Mouse (Mus musculus): Measurements from ENCODE around the gene Spint3. TPM values are rescaled to one million over a fixed set of nuclear protein-coding genes. Genes with fewer than 3 reads are reported as not detected.
"Not testable (repeated sequence)": the region's sequence is repeated elsewhere in the genome, so short reads cannot be mapped to it uniquely, and the experiment has no call there.

Spint3 gene
- polyA plus RNA-seq (2012; ENCODE audit: insufficient read depth, insufficient read length, missing spikeins) = not detected in 2 replicates

GRCm38 (mm10) chr2:164573359-164573758 lies at the start of gene Spint3:
TSS of gene Spint3 (minus strand) at chr2:164573459.
- not testable (repeated sequence) for H3K4me1 ChIP-seq (ENCODE audit: control insufficient read depth, insufficient read depth, insufficient read length, low read length); H3K27ac ChIP-seq (replicated peaks; ENCODE audit: low read depth, low read length); H3K4me3 ChIP-seq (ENCODE audit: insufficient read depth, low read depth, low read length)

DNA sequence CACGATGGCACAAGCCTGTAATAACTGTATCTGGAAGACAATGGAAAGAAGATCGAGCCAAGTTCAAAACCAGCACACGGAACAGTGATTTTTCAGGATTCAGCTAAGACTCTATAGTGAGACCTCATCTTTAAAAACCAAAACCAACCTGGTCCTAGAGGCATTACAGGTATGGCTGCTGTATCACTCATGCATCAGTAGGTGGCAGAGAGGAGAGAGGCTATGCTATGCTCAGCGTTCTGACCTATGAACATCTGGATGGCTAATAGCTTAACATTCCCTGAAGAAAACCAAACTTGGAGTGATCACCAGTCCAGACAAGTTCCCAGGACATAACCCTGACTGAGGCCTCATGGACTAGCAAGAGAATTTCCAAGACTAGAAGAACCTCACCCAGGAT lies 48.5 kb upstream of the Spint3 start:
- Histone ChIP-seq H3K27ac (replicated peaks; ENCODE audit: low read depth, low read length) (no peak overlapping the region), H3K4me3 (ENCODE audit: insufficient read depth, low read depth, low read length) (no peak overlapping the region), H3K4me1 (ENCODE audit: control insufficient read depth, insufficient read depth, insufficient read length, low read length) (no peaks in the 10 kb centered on the region)

GRCm38 (mm10) chr2:164619050-164619449 lies 45.8 kb upstream of the Spint3 start:
- H3K4me3 ChIP-seq (ENCODE audit: insufficient read depth, low read depth, low read length) = no peak overlapping the region

DNA sequence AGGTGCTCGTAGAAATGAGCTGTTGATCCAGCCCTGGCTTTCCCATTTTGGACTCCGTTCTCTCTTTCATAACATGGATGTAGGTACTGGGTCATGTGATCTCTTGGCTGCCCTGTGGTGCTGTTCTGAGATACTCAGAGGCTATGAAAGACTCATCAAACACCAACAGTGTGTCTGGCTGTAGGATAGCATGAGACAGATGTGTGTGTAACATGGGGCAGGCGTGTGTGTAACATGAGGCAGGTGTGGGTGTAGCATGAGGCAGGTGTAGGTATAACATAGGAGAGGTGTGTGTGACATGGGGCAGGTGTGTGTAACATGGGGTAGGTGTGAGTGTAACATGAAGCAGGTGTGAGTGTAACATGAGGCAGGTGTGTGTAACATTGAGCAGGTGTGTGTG lies 42.1 kb upstream of the Spint3 start:
- H3K27ac ChIP-seq (replicated peaks; ENCODE audit: low read depth, low read length) = no peak overlapping the region
- H3K4me3 ChIP-seq (ENCODE audit: insufficient read depth, low read depth, low read length) = no peak overlapping the region
- H3K4me1 ChIP-seq (ENCODE audit: control insufficient read depth, insufficient read depth, insufficient read length, low read length) = no peaks in the 10 kb centered on the region

More at GRCm38 (mm10) chr2:164619050-164619449, 45.8 kb upstream of the Spint3 start:
- no peak overlapping the region for H3K27ac ChIP-seq (replicated peaks; ENCODE audit: low read depth, low read length)
- no peaks in the 10 kb centered on the region for H3K4me1 ChIP-seq (ENCODE audit: control insufficient read depth, insufficient read depth, insufficient read length, low read length)

GRCm38 (mm10) chr2:164613471-164613870 lies 40.2 kb upstream of the Spint3 start, which contains the start of the genes Wfdc6b and Wfdc8:
TSS of gene Wfdc6b (plus strand) at chr2:164613522.
TSS of gene Wfdc8 (minus strand) at chr2:164613626.
- not testable (repeated sequence) for H3K27ac ChIP-seq (replicated peaks; ENCODE audit: low read depth, low read length); H3K4me3 ChIP-seq (ENCODE audit: insufficient read depth, low read depth, low read length); H3K4me1 ChIP-seq (ENCODE audit: control insufficient read depth, insufficient read depth, insufficient read length, low read length)

GRCm38 (mm10) chr2:164608781-164609180 lies 35.5 kb upstream of the Spint3 start:
- no peak overlapping the region for H3K4me3 ChIP-seq (ENCODE audit: insufficient read depth, low read depth, low read length)
- no peak overlapping the region for H3K27ac ChIP-seq (replicated peaks; ENCODE audit: low read depth, low read length)
- no peaks in the 10 kb centered on the region for H3K4me1 ChIP-seq (ENCODE audit: control insufficient read depth, insufficient read depth, insufficient read length, low read length)

DNA sequence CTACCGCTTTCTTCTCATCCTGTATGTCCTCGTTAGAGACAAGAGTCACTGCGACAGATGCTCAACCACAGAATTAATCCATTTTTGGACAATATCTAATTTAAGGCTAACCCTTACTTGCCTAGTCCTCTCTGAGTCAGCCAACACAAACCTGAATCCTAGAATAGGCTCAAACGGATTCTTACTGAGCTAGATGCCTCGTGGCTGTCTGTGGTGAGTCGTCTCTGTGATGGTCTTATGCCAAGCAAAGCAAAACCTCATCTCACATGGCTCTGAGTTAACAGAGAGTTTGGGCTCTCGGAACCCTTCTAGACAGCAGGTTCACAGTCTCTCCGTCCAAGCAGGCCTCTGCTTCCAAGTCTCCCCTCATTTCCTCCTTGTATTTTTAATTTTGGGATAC lies 31.2 kb upstream of the Spint3 start:
- Histone ChIP-seq H3K27ac (replicated peaks; ENCODE audit: low read depth, low read length) (no peak overlapping the region), H3K4me3 (ENCODE audit: insufficient read depth, low read depth, low read length) (no peak overlapping the region), H3K4me1 (ENCODE audit: control insufficient read depth, insufficient read depth, insufficient read length, low read length) (no peaks in the 10 kb centered on the region)

GRCm38 (mm10) chr2:164603482-164603881 lies 30.2 kb upstream of the Spint3 start:
- Histone ChIP-seq H3K4me3 (ENCODE audit: insufficient read depth, low read depth, low read length) (no peak overlapping the region), H3K4me1 (ENCODE audit: control insufficient read depth, insufficient read depth, insufficient read length, low read length) (no peaks in the 10 kb centered on the region), H3K27ac (replicated peaks; ENCODE audit: low read depth, low read length) (no peak overlapping the region)

- no peak overlapping the region for H3K4me3 ChIP-seq (ENCODE audit: insufficient read depth, low read depth, low read length)
- H3K27ac ChIP-seq (replicated peaks; ENCODE audit: low read depth, low read length) = no peak overlapping the region
- H3K4me1 ChIP-seq (ENCODE audit: control insufficient read depth, insufficient read depth, insufficient read length, low read length) = no peaks in the 10 kb centered on the region
Observed at GRCm38 (mm10) chr2:164600179-164600578, 26.9 kb upstream of the Spint3 start.

- Histone ChIP-seq H3K4me1 (ENCODE audit: control insufficient read depth, insufficient read depth, insufficient read length, low read length) (no peaks in the 10 kb centered on the region), H3K27ac (replicated peaks; ENCODE audit: low read depth, low read length) (no peak within 1 kb of the TSS), H3K4me3 (ENCODE audit: insufficient read depth, low read depth, low read length) (no peak within 1 kb of the TSS)
Observed at GRCm38 (mm10) chr2:164593494-164593893, 20.2 kb upstream of the Spint3 start, which contains the start of gene Eppin. TSS of gene Eppin (minus strand) at chr2:164593594.

- no peak overlapping the region for H3K27ac ChIP-seq (replicated peaks; ENCODE audit: low read depth, low read length)
- no peaks in the 10 kb centered on the region for H3K4me1 ChIP-seq (ENCODE audit: control insufficient read depth, insufficient read depth, insufficient read length, low read length)
- no peak overlapping the region for H3K4me3 ChIP-seq (ENCODE audit: insufficient read depth, low read depth, low read length)
Observed at GRCm38 (mm10) chr2:164592014-164592413, 18.8 kb upstream of the Spint3 start.

- H3K4me1 ChIP-seq (ENCODE audit: control insufficient read depth, insufficient read depth, insufficient read length, low read length); H3K4me3 ChIP-seq (ENCODE audit: insufficient read depth, low read depth, low read length); H3K27ac ChIP-seq (replicated peaks; ENCODE audit: low read depth, low read length): not testable (repeated sequence)
Observed at GRCm38 (mm10) chr2:164585025-164585725, 11.9 kb upstream of the Spint3 start, which contains the start of gene Wfdc6a. TSS of gene Wfdc6a (minus strand) at chr2:164585447.

DNA sequence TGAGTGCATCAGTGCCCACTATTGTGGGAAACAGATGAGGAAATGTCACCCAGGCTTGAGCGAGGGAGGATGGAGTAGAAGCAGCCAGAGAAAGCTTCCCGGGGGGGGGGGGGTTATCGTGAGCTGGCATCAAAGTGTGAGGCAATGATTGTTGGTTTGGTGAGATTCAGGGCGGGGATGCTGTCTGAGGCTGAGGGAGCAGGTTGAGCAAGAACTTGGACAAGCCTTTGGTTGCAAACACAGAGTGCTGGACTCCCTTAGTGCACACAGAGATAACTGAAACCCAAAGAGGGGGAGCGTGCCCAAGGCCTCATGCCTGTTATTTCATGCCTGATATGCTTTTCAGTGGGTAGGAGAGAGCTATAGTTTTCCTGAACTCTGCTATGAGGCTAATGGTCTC lies 5.8 kb downstream of the Spint3 start:
- Histone ChIP-seq H3K4me3 (ENCODE audit: insufficient read depth, low read depth, low read length) (no peak overlapping the region), H3K4me1 (ENCODE audit: control insufficient read depth, insufficient read depth, insufficient read length, low read length) (0 out of 2 replicates have a peak, but pooled peaks cover 4% of the 10 kb centered on the region), H3K27ac (replicated peaks; ENCODE audit: low read depth, low read length) (no peak overlapping the region)

GRCm38 (mm10) chr2:164566997-164567396 lies 6.3 kb downstream of the Spint3 start:
- no peak overlapping the region for H3K27ac ChIP-seq (replicated peaks; ENCODE audit: low read depth, low read length)
- H3K4me1 ChIP-seq (ENCODE audit: control insufficient read depth, insufficient read depth, insufficient read length, low read length) = 0 out of 2 replicates have a peak, but pooled peaks cover 4% of the 10 kb centered on the region
- H3K4me3 ChIP-seq (ENCODE audit: insufficient read depth, low read depth, low read length) = no peak overlapping the region

GRCm38 (mm10) chr2:164564346-164564745 lies 8.9 kb downstream of the Spint3 start:
- Histone ChIP-seq H3K27ac (replicated peaks; ENCODE audit: low read depth, low read length) (no peak overlapping the region), H3K4me1 (ENCODE audit: control insufficient read depth, insufficient read depth, insufficient read length, low read length) (0 out of 2 replicates have a peak, but pooled peaks cover 4% of the 10 kb centered on the region), H3K4me3 (ENCODE audit: insufficient read depth, low read depth, low read length) (no peak overlapping the region)
